Mouse (Mus musculus): ENCODE data around the gene Zer1. TPM values are rescaled to one million over a fixed set of nuclear protein-coding genes. Genes with fewer than 3 reads are reported as not detected.

Zer1 gene
- total RNA-seq (2023), result 70.4 to 76.3 TPM (median 73.3 TPM) in 4 replicates

DNA sequence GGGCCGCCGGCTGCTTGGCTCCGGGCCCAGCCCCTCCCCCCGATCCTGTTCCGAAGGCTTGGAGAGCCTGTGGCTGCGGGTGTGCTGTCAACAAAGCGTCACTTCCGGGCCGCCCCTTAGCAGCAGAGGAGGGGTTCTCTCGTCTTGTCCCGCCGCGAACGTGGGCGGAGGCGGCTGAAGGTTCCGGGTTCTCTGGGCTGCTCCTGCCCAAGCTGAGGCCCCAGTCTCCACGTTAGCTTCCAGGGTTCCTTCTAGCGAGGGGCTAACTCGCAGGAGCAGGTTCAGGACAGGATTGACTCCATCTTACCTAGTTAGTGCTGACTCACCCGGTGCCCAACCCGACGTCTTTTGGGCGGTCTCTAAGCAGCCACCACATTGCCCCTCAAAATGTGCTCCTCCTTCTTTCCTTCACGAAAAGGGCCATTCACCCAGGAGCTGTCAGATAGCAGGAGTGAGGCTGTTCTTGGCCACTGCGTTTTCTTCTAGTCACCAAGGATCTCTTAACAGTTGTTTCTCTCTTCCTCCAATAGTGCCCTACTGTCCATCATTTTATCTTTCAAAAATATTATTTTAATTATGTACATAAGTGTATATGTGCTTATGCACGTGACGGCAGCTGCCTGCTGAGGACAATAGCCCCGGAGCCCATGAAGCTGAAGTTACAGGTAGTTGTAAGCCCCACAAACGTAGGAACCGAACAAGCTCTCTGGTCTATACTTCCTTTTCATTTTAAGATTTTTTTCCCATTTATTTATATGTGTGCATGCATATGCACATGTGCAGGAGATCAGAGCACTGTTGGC is at the start of gene Zer1:
TSS of gene Zer1 (minus strand) at position 114 of the 803 bp plus-strand sequence.

DNA sequence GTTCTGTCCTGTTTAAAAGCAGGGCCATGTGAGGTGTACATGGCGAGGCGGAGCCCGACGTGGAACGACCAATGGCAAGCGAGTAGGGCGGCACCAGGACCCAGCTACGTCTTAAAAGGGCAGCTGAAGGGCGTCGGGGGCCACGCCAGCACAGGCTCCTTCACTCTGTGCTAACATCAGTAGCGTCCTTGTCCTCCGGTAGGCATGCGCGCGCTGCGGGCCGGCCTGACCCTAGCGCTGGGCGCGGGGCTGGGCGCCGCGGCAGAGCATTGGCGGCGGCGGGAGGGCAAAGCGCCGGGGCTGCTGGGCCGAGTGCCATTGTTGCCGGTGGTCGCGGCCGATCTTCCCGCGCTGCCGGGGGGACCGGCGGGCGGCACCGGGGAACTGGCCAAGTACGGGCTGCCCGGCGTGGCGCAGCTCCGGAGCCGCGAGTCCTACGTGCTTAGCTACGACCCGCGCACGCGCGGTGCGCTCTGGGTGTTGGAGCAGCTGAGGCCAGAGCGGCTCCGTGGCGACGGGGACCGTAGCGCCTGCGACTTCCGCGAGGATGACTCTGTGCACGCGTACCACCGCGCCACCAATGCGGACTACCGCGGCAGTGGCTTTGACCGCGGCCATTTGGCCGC is 47.1 kb upstream of the Zer1 start, which contains the start of gene Endog:
TSS of gene Endog (plus strand) at position 123 of the 626 bp plus-strand sequence.

DNA sequence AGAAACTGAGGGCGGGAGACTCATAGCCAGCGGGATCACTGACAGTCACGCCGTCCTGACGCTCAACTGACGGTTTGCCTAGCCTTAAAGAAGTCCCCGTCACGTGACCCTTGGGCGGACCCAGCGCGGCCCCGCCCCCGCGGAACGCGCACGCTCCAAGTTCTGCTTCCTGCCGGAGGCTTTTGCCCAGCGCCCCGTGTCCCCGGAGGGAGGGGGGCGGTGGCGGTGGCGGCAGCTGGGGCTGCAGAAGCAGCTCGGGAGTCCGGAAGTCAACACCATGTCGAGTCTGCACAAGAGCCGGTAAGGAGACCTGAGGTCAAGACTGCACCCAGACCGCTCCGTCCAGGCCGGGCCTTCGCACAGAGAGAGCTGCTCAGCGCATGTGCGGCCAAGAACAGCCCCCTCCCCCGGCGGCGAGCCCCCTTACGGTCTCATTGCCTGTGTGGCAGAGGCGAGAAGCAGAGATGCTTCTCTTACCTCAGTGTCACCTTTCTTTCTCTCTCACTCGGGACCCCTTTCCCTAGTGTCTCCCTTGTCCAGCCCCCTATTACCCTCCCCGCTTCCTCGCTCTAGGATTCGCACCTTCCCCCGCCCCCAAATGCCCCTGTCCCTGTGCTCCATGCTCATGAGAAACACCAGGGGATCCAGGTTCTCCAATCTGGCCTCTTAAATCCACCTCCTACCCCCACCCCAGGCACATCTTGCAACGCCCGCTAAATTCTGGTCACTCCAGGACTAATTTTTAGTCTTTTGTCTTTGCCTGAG is 9.4 kb upstream of the Zer1 start, which contains the start of gene Tbc1d13:
TSS of gene Tbc1d13 (plus strand) at position 134 of the 765 bp plus-strand sequence.

DNA sequence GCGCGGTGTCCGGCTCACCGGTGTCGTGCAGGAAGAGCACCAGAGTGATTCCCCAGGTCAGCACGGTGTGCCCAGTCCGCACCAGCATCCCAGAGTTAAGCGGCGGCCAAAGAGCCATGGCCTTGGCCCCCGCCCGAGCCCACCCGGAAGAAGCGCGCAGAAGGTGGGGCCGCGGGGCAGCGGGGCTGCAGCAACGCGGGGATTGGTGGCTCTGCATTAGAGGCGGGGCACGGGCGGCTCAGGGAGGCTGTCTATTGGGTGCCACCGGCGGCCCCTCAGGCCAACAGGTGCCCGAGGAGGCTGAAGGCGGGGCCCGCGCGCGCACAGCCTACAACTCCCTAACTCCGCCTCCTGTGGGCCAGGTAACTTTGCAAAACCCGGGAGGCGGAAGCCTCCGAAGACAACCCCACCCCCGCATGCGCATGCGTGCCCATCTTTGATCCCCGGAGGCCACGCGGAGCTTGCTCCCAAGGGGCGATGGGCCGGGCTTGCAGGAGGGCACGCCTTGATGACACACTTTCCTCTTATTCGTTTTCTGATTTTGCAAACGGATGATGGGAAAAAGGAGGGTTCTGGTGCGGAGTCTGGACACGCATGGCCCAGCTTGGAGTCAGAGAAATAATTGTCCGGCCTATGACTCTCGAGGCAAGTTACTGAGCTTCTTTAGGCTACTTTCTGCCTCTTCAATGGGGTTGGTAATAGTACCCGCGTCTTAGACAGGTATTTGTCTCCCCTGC is 30.7 kb downstream of the Zer1 start, which contains the start of gene Zdhhc12:
TSS of gene Zdhhc12 (minus strand) at position 178 of the 737 bp plus-strand sequence.

DNA sequence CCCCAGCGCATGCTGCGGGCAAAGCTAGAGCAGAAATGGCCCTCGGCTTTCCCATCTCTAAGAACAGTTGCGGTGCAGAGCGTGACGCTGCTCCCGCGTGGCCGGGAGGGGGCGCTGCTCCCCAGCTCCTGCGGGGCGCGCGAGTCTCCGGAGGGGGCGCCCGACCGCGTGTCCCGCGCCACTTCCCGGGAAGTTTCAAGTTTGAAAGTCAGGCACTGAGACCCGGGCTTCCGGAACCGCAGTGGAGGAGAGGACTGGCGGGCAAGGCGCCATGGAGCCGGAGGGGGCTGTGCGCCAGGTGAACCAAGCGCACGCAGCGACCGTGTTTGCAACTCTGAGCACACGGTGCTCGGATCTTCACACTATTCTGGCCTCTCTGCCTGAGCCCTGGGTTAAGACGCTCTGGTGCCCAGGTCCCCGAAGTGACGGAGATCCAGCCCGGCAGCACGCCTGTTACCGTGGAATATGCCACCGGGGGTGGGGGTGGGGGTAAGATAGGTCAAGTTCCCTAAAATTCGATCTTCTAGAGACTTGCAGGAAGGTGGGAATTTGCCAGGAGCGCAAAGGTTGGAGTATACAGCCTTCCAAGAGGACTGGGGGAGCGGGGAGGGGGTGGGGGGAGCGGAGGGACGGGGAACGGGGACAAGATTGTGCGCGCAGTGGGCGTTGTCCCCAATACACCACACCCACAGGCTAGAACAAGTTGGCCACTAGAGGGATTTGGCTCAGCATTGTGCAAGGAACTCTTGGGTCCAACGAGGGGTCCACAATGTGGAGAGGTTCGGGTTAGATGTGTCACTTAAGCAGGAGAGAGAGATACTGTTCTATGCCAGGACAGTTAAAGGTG is 46.7 kb downstream of the Zer1 start, which contains the start of gene Pkn3:
TSS of gene Pkn3 (plus strand) at position 183 of the 847 bp plus-strand sequence.

DNA sequence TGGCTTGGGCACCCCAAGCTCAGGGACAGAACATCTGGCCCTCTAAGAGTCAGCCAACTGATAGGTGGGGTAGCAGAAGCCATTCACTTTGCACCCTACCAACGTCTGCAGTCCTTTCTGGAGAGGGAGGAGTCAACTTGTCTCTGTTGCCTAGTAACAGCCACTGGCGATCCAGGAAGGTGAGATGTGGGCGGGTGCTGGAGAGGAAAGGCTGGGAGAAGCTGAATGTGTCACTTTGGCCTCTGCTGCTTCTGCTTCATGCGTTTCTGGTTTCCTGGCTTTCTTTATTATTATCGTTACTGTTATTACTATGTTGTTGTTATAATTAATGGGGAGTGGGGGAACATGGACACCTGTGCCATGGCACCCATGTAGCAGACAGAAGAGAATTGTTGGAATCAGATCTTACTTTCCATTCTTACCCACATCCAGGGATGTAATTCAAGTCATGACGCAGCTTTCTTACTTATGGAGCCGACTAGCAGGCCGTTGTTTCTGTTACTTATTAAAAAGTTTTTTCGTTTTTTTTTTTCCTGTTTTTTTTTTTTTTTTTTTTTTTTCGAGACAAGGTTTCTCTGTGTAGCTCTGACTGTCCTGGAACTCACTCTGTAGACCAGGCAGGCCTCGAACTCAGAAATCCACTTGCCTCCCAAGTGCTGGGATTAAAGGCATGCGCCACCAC is 67.0 kb downstream of the Zer1 start, which contains the start of gene Set:
TSS of gene Set (plus strand) at position 156 of the 682 bp plus-strand sequence.

DNA sequence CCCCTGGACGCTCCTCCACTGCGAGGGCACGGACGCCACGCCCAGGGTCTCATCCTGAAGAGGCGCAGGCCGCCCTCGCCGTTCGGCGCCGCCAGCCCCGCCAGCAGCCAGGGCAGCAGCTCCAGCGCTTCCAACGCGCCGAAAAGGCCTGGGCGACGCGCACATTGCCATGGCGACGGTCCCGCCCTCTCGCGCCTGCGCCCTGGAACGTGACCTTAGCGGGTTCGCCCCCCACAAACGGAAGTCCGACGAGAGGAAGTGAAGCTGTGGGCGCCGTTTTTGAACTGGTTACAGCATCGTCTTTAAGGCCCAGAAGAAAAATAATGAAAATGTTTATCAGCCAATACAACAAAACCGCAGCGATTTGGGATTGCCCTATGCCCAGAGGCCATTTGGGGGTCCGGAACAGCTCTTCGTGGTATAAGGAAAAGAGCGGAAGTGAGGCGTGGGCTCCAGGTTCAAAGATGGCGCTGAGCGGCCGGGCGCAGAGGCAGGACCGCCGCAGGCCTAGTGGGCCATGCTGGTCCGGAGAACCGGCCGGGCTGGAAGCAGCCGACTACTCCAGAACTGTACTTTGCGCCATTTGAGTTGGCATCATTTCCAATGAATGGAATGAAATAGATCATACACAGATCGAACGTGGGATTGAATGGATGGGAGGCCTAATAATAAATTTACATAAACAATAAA is 75.5 kb downstream of the Zer1 start, which contains the start of gene Wdr34:
TSS of gene Wdr34 (minus strand) at position 183 of the 690 bp plus-strand sequence.

Other genes with a start within 250 kb of the Zer1 start
- 102 to 113 TPM (median 103 TPM) in 4 replicates for gene Odf2, start 235.4 kb downstream of the Zer1 start, total RNA-seq (2023)
- gene Gle1, start 189.2 kb downstream of the Zer1 start, total RNA-seq (2023), result 70.7 to 89.4 TPM (median 75.9 TPM) in 4 replicates
- 289 to 315 TPM (median 302 TPM) in 4 replicates for gene Sptan1, start 159.0 kb downstream of the Zer1 start, total RNA-seq (2023)
- gene Wdr34, start 75.7 kb downstream of the Zer1 start, total RNA-seq (2023), result 0.45 to 3.2 TPM (median 2.0 TPM) in 4 replicates
- gene Set, start 67.2 kb downstream of the Zer1 start, total RNA-seq (2023), result 248 to 281 TPM (median 262 TPM) in 4 replicates
- 0.88 to 2.3 TPM (median 1.7 TPM) in 4 replicates for gene Pkn3, start 46.9 kb downstream of the Zer1 start, total RNA-seq (2023)
- gene Zdhhc12, start 30.9 kb downstream of the Zer1 start, total RNA-seq (2023), result 13.0 to 18.0 TPM (median 14.9 TPM) in 4 replicates
- gene Tbc1d13, start 9.2 kb upstream of the Zer1 start, total RNA-seq (2023), result 31.5 to 43.7 TPM (median 37.2 TPM) in 4 replicates
- gene Endog, start 46.9 kb upstream of the Zer1 start, total RNA-seq (2023), result 9.1 to 10.6 TPM (median 9.8 TPM) in 4 replicates
- gene Spout1, start 53.9 kb upstream of the Zer1 start, total RNA-seq (2023), result 21.7 to 24.0 TPM (median 22.9 TPM) in 4 replicates
- 3.4 to 7.6 TPM (median 6.2 TPM) in 4 replicates for gene Kyat1, start 81.3 kb upstream of the Zer1 start, total RNA-seq (2023)
- 26.3 to 31.2 TPM (median 29.3 TPM) in 4 replicates for gene Lrrc8a, start 113.1 kb upstream of the Zer1 start, total RNA-seq (2023)
- gene Gm28035, start 116.0 kb upstream of the Zer1 start, total RNA-seq (2023), result 2.3 to 4.4 TPM (median 4.1 TPM) in 4 replicates
- gene Phyhd1, start 141.6 kb upstream of the Zer1 start, total RNA-seq (2023), result 6.1 to 8.7 TPM (median 7.0 TPM) in 4 replicates
- 5.4 TPM in 1 of 4 replicates, not detected in the others for gene Gm28038, start 156.5 kb upstream of the Zer1 start, total RNA-seq (2023)
- gene Dolk, start 161.7 kb upstream of the Zer1 start, total RNA-seq (2023), result 8.9 to 11.2 TPM (median 10.7 TPM) in 4 replicates
- gene Nup188, start 161.8 kb upstream of the Zer1 start, total RNA-seq (2023), result 42.9 to 59.6 TPM (median 52.2 TPM) in 4 replicates
- gene Sh3glb2, start 234.8 kb upstream of the Zer1 start, total RNA-seq (2023), result 54.4 to 80.8 TPM (median 65.5 TPM) in 4 replicates
- gene Miga2, start 239.6 kb upstream of the Zer1 start, total RNA-seq (2023), result 17.2 to 23.8 TPM (median 18.8 TPM) in 4 replicates

Data from B cell, adult 62 days (primary cell).